9 mouse cellular contexts compared by ENCODE assay signal in genomic region chr13:17585267-17585913, GRCm38 (mm10).
"Had no signal": no experiment of that assay in that cellular context is flagged by ENCODE, and none has a peak within 500 bp of the region (broad histone marks: within the 10 kb centered on the region; RNA-seq: fewer than 3 reads in every experiment).

No protein-coding gene starts in this region.

- H3K9me3 ChIP-seq: limb, embryonic 13.5 days; midbrain, embryonic 12.5 days; neural tube, embryonic 15.5 days had no signal

- H3K36me3 ChIP-seq: limb, embryonic 13.5 days; midbrain, embryonic 12.5 days; neural tube, embryonic 15.5 days had no signal

- H3K4me1 ChIP-seq: limb, embryonic 13.5 days; midbrain, embryonic 12.5 days; neural tube, embryonic 15.5 days had no signal

- H3K27me3 ChIP-seq: limb, embryonic 13.5 days; midbrain, embryonic 12.5 days; neural tube, embryonic 15.5 days had no signal

- DNase-seq: lung, postnatal 4 days had no signal

- H3K27ac ChIP-seq: kidney, postnatal 0 days; layer of hippocampus, adult 2 months; limb, embryonic 13.5 days; midbrain, embryonic 12.5 days; neural tube, embryonic 15.5 days; stomach, postnatal 0 days had no signal

- H3K9ac ChIP-seq: limb, embryonic 13.5 days; lung, embryonic 14.5 days; midbrain, embryonic 12.5 days; neural tube, embryonic 15.5 days had no signal

- H3K4me3 ChIP-seq: layer of hippocampus, adult 2 months; limb, embryonic 13.5 days; midbrain, embryonic 12.5 days; neural tube, embryonic 15.5 days had no signal

- H3K4me2 ChIP-seq: limb, embryonic 13.5 days; liver, embryonic 11.5 days; lung, embryonic 14.5 days; midbrain, embryonic 12.5 days; neural tube, embryonic 15.5 days had no signal
